In genomic region chr3:113950501-113950900, GRCm38 (mm10) we compare ENCODE assay signal across 22 mouse cellular contexts.
"Had no signal": no experiment of that assay in that cellular context is flagged by ENCODE, and none has a peak within 500 bp of the region (broad histone marks: within the 10 kb centered on the region; RNA-seq: fewer than 3 reads in every experiment).

No protein-coding gene starts in this region.

- DNase-seq: gastrocnemius, adult 2 months; gastrocnemius, postnatal 10 days; gastrocnemius, postnatal 25 days; heart, adult 18-20 months; heart, postnatal 10 days; kidney, adult 11 months; kidney, adult 2 months; kidney, adult 9 months; kidney, postnatal 14 days; kidney, postnatal 36 days; layer of hippocampus, adult 9-11 months; layer of hippocampus, postnatal 36 days had no signal

- H3K9ac ChIP-seq: heart, embryonic 12.5 days; hindbrain, embryonic 13.5 days; hindbrain, embryonic 15.5 days; kidney, embryonic 15.5 days; liver, embryonic 12.5 days; liver, embryonic 14.5 days had no signal

- H3K9me3 ChIP-seq: heart, embryonic 10.5 days; heart, embryonic 12.5 days; hindbrain, embryonic 13.5 days; hindbrain, embryonic 15.5 days; kidney, embryonic 15.5 days; liver, embryonic 12.5 days had no signal

- H3K36me3 ChIP-seq: heart, embryonic 10.5 days; heart, embryonic 12.5 days; hindbrain, embryonic 13.5 days; hindbrain, embryonic 15.5 days; kidney, embryonic 15.5 days; liver, embryonic 12.5 days had no signal

- H3K27me3 ChIP-seq: heart, embryonic 12.5 days; hindbrain, embryonic 13.5 days; hindbrain, embryonic 15.5 days; kidney, embryonic 15.5 days; liver, embryonic 12.5 days had no signal

- ATAC-seq: hindbrain, postnatal 0 days; intestine, embryonic 16.5 days; liver, embryonic 12.5 days had no signal

- H3K27ac ChIP-seq: gastrocnemius, adult 2 months; heart, embryonic 10.5 days; hindbrain, embryonic 13.5 days; hindbrain, embryonic 15.5 days; hindbrain, postnatal 0 days; kidney, embryonic 15.5 days; kidney, postnatal 0 days; liver, embryonic 12.5 days; liver, embryonic 14.5 days had no signal

- H3K4me3 ChIP-seq: gastrocnemius, adult 2 months; heart, embryonic 10.5 days; heart, embryonic 12.5 days; hindbrain, embryonic 13.5 days; hindbrain, embryonic 15.5 days; kidney, embryonic 15.5 days; liver, embryonic 12.5 days had no signal

- H3K4me2 ChIP-seq: heart, embryonic 12.5 days; hindbrain, embryonic 13.5 days; hindbrain, embryonic 15.5 days; kidney, embryonic 15.5 days; liver, embryonic 12.5 days had no signal

- H3K4me1 ChIP-seq: heart, embryonic 10.5 days; heart, embryonic 12.5 days; hindbrain, embryonic 13.5 days; hindbrain, embryonic 15.5 days; kidney, embryonic 15.5 days; liver, embryonic 12.5 days had no signal
